Mouse (Mus musculus) embryo, embryonic 10 days (tissue): ENCODE results near the gene Rimbp3.
"Not testable (repeated sequence)": the region's sequence is repeated elsewhere in the genome, so short reads cannot be mapped to it uniquely, and the experiment has no call there.

Experiments
- DNase-seq: peaks from one replicate; pipeline ENCODE4 v3.0.0-alpha.2; 2015; ENCODE audit warnings: low spot score

Gene Rimbp3

DNA sequence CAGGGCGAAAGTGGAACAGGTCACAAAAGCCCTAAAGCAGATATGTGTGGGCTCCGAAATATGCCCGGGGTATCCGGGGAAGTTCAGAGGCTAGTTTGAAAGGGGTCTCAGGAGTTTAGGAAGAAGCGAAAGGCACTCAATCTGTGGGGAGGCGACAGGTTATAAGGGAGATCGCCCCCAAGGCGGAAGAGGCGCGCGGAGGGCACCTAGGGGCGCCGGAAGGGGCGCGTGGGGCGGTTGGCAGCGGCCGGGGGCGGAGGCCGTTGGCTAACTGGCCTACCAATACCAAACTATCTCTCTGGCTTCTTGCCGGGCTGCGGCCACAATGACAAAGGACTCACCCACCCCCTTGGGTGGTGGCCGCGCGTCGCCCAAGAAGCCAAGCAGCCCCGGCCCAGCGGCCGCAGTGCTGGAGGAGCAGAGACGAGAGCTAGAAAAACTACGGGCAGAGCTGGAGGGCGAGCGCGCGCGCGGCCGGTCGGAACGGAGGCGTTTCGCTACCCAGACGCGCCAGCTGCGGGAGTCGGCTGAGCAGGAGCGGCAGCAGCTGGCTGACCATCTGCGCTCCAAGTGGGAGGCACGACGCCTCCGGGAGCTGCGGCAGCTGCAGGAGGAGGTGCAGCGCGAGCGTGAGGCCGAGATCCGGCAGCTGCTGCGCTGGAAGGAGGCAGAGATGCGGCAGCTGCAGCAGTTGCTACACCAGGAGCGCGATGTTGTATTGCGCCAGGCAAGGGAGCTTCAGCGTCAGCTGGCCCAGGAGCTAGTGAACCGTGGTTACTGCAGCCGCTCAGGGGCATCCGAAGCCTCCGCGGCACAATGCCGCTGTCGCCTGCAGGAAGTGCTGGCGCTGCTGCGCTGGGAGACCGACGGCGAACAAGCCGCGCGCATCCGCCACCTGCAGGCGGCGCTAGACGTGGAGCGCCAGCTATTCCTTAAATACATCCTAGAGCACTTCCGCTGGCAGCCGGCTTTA, at the start of gene Rimbp3:
Gene Rimbp3, plus strand, starts transcription at position 215 of the 973 bp plus-strand sequence.
- DNase-seq = peak; percentile 95

DNA sequence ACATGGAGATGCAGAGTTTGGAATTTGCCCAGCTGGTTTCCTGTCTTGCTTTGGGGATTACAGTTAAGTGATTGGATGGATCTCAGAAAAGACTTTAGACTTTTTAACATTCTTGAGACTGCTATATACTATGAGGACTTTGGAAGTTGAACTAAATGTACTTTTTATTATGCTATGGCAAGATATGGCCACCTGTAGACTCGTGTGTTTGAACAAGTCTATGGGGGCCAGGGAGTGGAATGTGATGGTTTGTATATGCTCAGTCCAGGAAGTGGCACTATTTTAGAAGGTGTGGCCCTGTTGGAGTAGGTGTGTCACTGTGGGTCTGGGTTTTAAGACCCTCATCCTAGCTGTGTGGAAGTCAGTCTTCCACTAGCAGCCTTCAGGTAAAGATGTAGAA, 42.9 kb upstream of the Rimbp3 start:
- not testable (repeated sequence) for DNase-seq

DNA sequence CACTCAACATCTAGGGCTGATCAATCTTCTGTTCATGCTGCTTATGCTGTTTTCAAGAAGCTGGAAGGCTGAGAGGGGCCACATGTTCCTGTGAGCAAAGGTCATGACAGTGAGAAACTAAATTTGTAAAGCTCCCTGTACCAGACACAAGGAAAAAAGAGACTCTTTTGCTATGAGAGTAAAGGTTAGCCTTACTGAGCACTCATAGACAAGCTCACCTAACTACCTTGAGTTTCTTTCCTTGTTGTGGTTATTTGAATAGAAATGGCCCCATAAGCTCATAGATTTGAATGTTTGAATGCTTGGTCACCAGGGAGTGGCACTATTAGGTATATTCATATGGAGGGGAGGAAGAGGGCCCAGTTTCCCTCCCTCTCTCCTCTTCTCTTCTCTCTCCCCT, 41.2 kb upstream of the Rimbp3 start:
- no peak for DNase-seq

DNA sequence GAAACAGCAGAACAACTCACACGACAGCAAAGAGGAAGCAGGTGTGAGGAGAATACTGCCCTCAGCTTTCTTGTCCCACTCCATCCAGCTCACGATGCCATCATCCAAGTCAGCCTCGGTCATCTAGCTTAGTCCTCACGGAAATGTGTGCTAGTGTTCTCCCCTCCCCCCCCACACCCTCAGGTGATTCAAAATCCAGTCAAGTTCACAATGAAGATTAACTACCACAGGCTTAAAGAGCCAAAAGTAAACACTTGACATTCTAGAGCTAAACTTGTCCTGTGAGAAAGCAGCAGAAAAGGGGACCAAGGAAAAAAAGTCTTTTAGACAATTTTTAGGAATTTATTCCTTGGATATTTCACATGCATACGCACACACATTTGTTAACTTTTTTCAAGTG, 40.4 kb upstream of the Rimbp3 start:
- no peak for DNase-seq

DNA sequence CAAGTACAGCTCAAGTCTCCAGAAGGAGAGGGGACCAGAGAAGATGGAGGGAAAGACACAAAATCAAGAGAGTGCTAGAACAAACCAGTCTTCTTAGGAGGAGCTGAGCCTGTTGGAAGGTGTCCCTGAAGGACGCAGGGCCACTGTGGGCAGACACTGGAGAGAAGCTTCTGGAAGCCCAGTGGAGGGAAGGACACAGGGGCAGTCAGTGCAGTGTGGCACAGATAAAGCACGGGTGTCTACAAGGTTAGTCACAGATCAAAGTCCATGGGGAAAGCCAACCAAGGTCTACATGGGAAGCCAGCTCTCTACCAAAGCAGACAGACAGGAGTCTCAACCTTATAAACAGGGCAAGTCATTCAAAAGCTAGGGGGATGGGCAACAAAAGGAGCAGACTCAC, 32.6 kb upstream of the Rimbp3 start:
- no peak for DNase-seq

DNA sequence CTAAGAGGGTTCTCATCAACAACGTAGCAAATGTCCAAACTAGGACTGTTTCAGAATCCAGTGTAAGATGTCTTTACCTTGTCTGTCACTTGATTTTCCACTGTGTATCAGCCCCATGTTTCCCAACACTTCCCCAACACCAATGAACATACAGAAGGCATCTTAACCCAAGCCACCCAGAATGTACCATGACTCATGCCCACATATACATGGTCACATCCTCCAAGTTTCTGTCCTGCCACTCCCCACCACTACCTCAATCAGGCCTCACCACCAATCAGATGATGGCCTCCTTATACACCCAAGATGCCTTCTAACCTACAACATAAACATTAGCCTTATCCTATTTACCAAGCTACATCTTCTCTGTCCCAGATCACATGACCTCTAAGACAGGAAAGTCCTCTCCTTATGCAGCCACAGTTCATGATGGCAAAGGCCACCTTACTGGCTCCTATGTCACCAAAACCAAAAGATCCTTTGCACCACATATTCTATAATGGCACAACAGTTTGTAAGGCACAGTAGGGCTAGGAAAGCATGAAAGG, 30.7 kb upstream of the Rimbp3 start:
- DNase-seq = no peak

DNA sequence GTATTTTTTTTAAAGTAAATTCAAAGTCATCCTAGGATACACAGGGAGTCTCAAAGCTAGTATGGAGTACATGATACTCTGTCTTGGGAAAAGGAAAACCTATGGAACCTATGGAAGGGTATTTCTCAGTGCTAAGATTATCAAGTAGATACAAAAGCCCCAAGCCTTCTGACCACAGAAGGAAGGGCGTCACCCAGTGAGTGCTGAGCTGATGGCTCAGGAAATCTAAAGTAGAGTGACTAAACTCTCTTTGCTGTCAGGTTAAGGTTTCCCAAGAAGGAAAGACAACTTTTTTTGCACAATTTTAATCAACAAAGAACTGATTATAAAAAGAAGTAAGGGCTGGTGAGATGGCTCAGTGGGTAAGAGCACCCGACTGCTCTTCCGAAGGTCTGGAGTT, 28.7 kb upstream of the Rimbp3 start:
- DNase-seq = no peak

DNA sequence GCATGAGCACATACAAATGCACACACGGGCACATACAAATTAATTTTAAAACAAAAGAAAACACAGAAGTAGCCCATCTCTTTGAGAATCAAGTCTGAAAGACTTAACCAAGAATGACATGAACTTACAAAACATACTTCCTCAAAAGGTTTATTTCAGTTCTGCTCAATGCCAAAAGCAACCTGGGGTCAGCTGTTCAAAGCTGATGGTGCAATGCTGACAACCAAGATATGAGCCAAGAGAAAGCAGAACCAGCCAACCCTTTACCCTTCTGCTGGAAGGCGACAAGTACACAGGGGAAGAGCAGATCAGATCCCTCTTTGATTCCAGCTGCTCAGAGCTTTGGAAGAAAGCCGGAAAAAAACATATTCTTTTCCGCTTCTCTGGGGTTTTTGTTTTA, 27.0 kb upstream of the Rimbp3 start:
- DNase-seq = no peak

DNA sequence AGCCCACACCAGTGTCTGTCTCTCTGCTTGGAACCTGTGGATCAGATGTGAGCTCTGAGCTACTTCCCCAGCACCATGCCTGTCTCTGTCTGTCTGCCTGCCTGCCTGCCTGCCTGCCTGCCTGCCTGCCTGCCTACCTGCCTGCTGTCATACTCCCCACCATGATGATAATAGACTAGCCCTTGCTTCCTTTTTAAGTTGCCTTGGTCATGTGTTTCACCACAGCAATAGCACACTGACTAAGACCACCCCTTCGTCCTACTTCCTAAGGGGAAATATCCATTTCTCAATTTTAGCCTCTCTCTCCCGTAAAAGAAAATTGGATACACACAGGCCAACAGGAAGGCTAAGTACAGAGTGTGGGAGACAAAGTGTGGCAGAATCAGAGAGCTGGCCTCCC, 26.3 kb upstream of the Rimbp3 start:
- DNase-seq = no peak

DNA sequence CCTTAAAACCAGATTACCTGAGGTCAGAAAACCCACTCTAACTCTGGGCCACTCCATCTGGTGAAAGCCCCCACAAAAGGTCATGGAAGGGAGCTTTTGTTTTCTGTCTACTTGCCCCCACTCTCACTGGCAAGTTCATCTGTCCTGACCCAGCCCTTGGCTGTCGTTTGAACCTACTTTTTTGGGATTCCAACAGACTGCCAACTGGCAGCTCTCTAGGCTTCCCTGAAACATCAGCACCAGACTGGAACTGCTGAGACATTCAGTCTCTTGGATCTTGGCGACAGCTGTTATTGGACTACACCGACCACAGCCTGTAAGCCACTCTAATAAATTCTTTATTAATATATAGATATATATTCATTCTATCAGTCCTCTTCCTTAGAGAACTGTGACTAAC, 25.4 kb upstream of the Rimbp3 start:
- no peak for DNase-seq

DNA sequence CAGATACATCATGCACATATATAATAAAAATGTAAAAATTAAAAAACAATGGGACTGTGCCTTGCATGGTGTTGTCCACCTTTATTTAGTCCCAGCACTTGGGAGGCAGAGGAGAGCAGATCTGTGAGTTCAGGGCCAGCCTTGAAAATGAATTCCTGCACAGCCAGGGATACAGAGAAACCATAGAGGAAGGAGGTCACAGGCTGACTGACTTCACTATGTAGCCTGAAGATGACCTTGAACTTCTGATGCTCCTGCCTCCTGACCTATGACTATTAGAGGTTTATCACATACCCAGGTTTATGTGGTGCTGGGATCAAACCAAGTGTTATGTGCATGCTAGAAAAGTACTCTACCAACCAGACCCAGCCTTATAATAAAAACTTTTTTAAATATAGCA, 22.9 kb upstream of the Rimbp3 start:
- no peak for DNase-seq

DNA sequence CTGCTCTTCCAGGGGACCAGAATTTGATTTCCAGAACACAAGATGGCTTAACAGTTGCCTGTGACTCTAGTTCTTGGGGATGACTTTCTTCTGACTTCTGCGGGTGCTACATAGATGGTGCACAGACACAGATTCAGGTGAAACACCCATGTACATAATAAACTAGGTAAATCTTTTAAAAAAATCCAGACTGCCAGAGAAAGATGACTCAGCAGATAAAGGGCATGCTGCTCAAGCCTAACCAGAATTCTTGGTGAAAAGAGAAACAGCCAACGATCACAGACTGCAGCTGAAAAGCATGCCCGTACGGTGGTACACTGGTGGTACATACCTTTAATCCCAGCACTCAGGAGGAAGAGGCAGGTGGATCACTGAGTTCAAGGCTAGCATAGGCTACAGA, 14.6 kb upstream of the Rimbp3 start:
- DNase-seq = no peak

DNA sequence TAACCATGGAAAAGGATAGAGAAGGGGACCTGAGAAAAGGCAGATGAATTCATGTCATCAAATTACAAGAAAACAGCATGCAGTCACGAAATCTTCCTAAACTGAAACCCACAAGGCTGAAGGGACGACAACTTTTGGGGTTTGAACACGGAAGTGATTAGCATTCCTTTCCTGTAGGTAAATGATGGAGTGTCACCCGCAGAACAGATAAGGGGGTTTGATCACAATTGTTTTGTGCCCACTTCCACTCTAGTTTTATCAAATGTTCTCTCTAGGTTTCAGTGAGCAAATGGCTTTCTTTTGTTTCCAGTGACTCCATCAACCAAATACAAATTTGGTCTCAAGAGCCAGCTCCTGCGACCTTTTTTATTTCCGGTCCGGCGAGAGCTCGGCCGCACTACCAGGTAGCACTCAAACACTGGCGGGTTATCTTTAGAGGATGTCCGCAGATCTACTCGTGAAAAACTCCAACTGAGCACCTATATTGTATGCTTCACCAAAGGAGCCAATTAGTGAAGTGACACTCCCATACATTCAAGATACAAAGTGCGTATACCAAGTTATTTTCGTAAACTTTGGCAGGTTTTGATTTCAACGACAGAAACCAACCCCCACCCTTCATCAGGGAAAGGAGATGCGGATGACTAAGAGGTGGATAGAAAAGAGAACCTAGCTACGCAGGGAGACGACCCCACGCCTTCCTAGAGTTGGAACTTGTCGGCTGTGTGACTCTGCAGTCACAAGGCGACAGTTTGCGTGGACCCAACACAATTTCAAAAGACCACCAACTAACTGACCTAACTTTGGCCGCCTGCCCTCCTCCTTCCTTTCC, 8.1 kb upstream of the Rimbp3 start:
- no peak for DNase-seq

DNA sequence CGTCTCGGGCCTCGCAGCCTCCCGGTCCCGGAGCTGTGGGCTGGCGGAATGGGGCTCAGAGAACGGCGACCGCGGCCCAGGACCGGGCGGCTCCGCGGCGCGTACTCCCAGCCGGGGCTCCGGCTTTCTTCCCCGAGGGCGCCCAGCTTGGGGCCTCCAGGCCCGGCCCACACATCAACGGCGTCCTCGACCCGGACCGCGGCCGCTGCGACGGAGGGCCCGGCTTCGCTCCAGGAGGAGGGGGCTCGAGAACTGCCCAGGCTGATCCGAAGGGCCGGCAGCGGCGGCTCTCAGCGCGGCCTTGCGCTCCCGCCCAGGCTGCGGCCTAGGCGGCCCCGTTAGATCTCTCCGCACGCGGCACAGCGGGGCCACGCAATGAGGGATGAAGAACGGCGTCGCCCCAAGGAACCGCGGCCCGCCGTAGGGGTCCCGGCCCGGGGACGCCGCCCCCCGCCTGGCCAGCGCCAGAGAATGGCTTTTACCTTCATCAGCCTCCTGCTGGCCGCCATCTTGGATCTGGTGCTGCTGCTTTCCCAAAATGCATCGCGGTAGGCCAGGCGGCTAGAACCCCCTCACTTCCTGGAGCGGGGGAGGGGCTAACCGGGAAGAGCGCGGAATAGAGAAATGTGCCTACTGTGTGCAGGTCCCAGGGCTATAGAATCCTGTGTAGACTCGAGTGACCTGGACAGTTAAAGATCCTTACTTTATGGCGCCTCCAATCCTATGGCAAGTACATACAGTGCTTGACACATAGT, 7.3 kb upstream of the Rimbp3 start:
- peak; percentile 93 for DNase-seq

DNA sequence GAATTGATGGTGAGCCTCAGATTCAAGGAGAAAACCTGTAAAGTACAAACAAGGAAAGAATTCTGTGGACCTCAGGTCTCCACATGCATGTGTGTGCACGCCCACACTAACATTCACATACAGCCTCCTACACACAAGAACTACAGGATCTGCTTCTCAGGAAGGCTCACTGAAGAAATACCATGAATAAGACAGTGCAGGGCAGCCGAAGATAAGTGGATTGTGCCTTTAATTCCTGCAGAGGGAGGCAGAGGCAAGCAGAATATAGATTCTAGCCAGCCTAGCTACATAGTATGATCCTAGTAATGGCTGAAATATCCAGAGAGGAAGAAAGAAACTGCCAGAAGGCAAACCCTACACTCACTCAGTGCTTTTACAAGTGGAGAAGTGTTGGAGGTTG, 6.4 kb upstream of the Rimbp3 start:
- no peak for DNase-seq

DNA sequence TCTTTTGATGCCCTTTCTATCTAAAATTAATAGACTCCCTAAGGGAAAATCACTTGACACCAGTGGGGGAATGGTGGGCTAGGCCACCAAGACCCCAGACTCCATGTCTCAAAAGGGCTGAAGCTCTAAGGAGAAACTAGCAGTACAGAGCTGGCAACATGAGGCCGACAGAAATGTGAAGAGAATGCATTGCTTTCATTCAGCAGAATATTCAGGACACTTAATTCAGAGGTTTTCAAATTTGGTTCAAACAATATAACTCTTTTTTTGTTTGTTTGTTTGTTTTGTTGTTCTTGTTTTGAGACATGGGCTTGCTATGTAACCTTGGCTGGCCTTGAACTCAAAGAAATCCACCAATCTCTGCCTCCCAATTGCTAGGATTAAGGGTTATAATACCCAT, 5.9 kb upstream of the Rimbp3 start, which contains the start of gene Ube2l3:
Gene Ube2l3, minus strand, starts transcription at position 101 of the 400 bp plus-strand sequence.
- DNase-seq = no peak

DNA sequence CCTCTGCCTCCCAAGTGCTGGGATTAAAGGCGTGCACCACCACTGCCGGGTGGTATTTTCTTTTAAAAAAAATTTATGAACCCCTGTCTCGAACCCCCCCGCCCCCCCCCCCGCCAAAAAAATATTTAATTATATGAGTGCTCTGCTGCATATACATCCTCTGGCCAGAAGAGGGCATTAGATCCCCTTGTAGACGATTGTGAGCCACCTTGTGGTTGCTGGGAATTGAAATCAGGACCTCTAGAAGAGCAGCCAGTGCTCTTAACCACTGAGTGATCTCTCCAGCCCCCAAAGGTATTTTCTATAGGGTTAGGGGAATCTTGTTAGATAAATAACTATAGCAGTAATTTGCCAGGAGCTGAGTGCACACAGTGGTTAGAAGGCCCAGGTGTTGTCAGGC, 3.4 kb upstream of the Rimbp3 start:
- peak; percentile 69 for DNase-seq

DNA sequence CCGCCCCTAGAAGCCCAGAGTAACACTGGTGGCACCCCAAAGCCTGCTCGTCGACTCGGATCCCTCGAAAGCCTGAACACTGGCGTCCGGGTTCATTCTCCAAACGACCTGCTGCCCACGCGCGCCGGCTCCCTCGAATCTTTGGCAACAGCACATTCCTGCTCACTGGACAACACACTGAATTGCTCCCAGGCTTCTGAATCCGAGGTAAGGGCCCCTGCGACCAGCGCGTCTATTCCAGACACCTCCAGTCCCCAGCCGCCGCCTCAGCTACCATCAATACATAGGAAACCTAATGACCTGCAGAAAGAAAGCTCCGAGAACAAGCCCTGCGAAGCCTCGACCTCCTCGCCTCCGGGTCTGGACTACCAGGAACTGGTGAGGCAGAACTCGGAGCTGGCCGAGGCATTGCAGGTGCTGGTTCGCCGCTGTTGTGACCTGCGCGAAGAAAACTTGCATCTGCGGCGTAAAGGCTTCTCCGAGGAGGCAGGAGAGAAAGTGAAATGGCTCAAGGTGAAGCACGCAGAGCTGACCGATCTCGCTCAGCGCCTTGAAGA, 1.1 kb downstream of the Rimbp3 start:
- DNase-seq = peak; percentile 31

DNA sequence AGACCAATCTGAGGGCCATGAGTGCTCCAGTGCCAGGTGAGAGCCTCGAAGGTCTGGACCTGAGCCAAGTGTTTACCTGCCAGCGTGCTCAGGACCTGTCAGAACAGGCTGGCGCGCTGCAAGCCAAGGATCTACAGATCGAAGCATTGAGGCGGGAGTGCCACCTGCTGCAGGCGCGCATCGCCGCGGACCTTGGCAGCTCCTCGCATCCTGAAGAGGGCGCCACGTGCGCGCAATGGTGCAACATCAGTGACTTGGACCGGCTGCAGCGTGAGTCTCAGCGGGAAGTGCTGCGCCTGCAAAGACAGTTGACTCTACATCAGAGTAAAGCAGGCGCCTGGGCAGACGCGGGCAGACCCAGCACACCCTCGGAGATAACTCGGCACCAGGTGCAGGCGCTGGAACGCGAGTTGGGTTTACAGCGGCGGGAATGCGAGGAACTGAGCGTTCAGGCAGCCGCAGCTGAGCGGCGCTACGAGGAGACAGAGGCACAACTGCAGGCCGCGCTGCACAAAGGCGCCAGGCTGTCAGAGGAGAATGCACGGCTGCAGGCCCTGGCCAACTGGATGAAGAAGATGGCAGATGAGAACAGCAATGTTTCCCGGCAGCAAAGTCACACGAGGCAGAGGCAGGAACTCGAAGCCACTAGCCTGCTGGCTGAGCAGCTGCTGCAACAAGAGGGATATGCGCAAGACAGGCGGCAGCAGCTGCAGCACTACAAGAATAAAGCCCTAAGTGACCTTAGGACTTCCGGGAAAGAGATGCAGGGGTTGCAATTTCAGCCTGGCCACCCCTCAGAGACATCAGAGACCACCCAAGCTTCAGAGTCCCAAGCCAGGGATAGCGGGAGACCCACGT, 1.8 kb downstream of the Rimbp3 start:
- peak; percentile 97 for DNase-seq

DNA sequence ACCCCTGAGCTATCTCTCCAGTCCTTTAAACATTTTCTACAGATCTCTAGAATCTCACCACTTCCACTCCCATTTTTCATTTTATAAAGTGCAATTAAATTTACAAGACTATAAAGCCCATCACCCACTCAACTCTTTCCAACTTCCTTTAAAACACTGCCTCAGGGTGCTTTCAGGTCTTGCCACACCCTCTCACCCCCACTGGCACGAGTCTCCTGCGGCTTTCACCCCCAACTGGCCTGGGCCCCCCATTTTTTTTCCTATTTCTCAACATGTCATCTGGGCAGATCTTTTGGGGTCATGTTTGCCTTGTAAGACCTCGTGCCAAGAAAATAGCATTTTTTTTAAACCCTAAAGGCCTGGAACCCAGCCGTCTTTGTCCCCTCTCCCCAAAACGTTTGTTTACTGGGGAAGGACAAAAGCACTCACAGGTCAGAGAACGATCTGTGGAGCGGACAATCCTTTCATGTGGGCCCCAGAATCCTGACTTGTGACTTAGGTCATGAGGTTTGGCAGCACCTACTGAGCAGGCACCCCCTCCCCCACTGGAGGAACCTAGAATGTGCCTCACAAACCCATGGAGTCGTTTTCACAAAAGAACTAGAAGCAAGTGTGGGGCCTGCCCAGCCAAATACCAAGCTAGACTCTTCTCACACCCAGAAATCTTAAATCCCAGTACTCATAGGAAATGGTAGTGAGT, 8.7 kb downstream of the Rimbp3 start:
- DNase-seq = no peak
